Mouse (Mus musculus) left cerebral cortex, adult 18-20 months (tissue): ENCODE measurements around the gene Grik5. TPM values are rescaled to one million over a fixed set of nuclear protein-coding genes. Genes with fewer than 3 reads are reported as not detected.
"Not testable (repeated sequence)": the region's sequence is repeated elsewhere in the genome, so short reads cannot be mapped to it uniquely, and the experiment has no call there.

Experiments used
- DNase-seq, 2 experiments: peaks; one replicate each; pipeline ENCODE4 v3.0.0; 2021 to 2022; ENCODE audit warnings: low spot score in 2 of 2, mixed read lengths in 1 of 2
- total RNA-seq, 2 experiments: library from RNA; stranded (reverse); gene quantifications; 2 replicates each; pipeline ENCODE4 v1.2.3; 2021

The Grik5 gene
- total RNA-seq, 2 experiments from 2014 or later, result 176 TPM

- peak in 1 of 2 experiments; percentile 42 for DNase-seq
These were observed 10.4 kb upstream of the Grik5 start for GRCm38 (mm10) chr7:25082510-25082909.

GRCm38 (mm10) chr7:25080431-25080830, 8.3 kb upstream of the Grik5 start:
- no peak for DNase-seq

- DNase-seq, result no peak
These were observed 7.4 kb upstream of the Grik5 start for GRCm38 (mm10) chr7:25079496-25080026.

- no peak for DNase-seq
These were observed 5.2 kb upstream of the Grik5 start for GRCm38 (mm10) chr7:25077414-25077755.

GRCm38 (mm10) chr7:25076663-25077413, 4.7 kb upstream of the Grik5 start:
- peak; percentile 94 to 98 for DNase-seq

GRCm38 (mm10) chr7:25076296-25076662, 4.1 kb upstream of the Grik5 start:
- DNase-seq, result no peak

- peak; percentile 47 to 53 for DNase-seq
These were observed 1.8 kb upstream of the Grik5 start for GRCm38 (mm10) chr7:25073924-25074323.

GRCm38 (mm10) chr7:25072716-25073390, 707 bp upstream of the Grik5 start:
- peak; percentile 61 to 64 for DNase-seq

GRCm38 (mm10) chr7:25068724-25069123, 3.4 kb downstream of the Grik5 start:
- peak; percentile 72 to 82 for DNase-seq

- no peak for DNase-seq
These were observed 4.1 kb downstream of the Grik5 start for GRCm38 (mm10) chr7:25067909-25068656.

- no peak for DNase-seq
These were observed 4.8 kb downstream of the Grik5 start for GRCm38 (mm10) chr7:25067338-25067737.

- peak; percentile 61 to 72 for DNase-seq
These were observed 8.2 kb downstream of the Grik5 start for GRCm38 (mm10) chr7:25063900-25064299.

- no peak for DNase-seq
These were observed 8.8 kb downstream of the Grik5 start for GRCm38 (mm10) chr7:25063346-25063745.

GRCm38 (mm10) chr7:25058836-25059235, 13.3 kb downstream of the Grik5 start:
- DNase-seq, result no peak

GRCm38 (mm10) chr7:25058394-25058793, 13.8 kb downstream of the Grik5 start:
- no peak for DNase-seq

GRCm38 (mm10) chr7:25057888-25058287, 14.3 kb downstream of the Grik5 start:
- no peak for DNase-seq

GRCm38 (mm10) chr7:25056951-25057350, 15.2 kb downstream of the Grik5 start:
- DNase-seq, result no peak

- DNase-seq, result no peak
These were observed 19.6 kb downstream of the Grik5 start for GRCm38 (mm10) chr7:25052587-25052986.

- no peak for DNase-seq
These were observed 22.7 kb downstream of the Grik5 start for GRCm38 (mm10) chr7:25049295-25049930.

GRCm38 (mm10) chr7:25047363-25047762, 24.8 kb downstream of the Grik5 start:
- DNase-seq, result peak; percentile 65 to 66

GRCm38 (mm10) chr7:25044599-25044998, 27.5 kb downstream of the Grik5 start:
- DNase-seq, result not testable (repeated sequence)
